Mouse (Mus musculus) limb, embryonic 14.5 days (tissue): ENCODE results near the gene Zfand3. TPM values are rescaled to one million over a fixed set of nuclear protein-coding genes. Genes with fewer than 3 reads are reported as not detected.

Experiments
- ATAC-seq: fragments of 200-750 bp; cut with Nextera tagmentation; 2 replicates; pipeline ENCODE4 v1.8.0; 2017; ENCODE audit warnings: low read depth, moderate number of reproducible peaks, moderate TSS enrichment; ENCODE audit not compliant: low FRiP score
- DNase-seq: peaks from one replicate; pipeline ENCODE4 v3.0.0-alpha.2; 2015; ENCODE audit warnings: low spot score
- H3K27ac ChIP-seq: fragments of 300-500 bp; sonication (generic); replicated peaks from 2 replicates; pipeline ENCODE4 v1.5.1; 2014; ENCODE audit warnings: low read depth, mild to moderate bottlenecking, low read length, moderate library complexity, mixed read lengths
- H3K27me3 ChIP-seq: fragments of 300-500 bp; sonication (generic); 2 replicates; pipeline ENCODE4 v1.6.1; 2014; ENCODE audit warnings: low read length, mixed read lengths; ENCODE audit not compliant: control insufficient read depth, insufficient read depth
- H3K36me3 ChIP-seq: fragments of 300-500 bp; sonication (generic); 2 replicates; pipeline ENCODE4 v1.6.1; 2014; ENCODE audit warnings: mild to moderate bottlenecking, low read length, moderate library complexity, mixed read lengths; ENCODE audit not compliant: control insufficient read depth, insufficient read depth
- H3K4me1 ChIP-seq: fragments of 300-500 bp; sonication (generic); 2 replicates; pipeline ENCODE4 v1.6.1; 2014; ENCODE audit warnings: antibody characterized with exemption, low read length, mixed read lengths; ENCODE audit not compliant: control insufficient read depth, insufficient read depth
- H3K4me2 ChIP-seq: fragments of 300-500 bp; sonication (generic); replicated peaks from 2 replicates; pipeline ENCODE4 v1.6.1; 2014; ENCODE audit warnings: low read depth, mild to moderate bottlenecking, low read length, moderate library complexity; ENCODE audit not compliant: severe bottlenecking
- H3K4me3 ChIP-seq: fragments of 300-500 bp; sonication (generic); replicated peaks from 2 replicates; pipeline ENCODE4 v1.5.1; 2014; ENCODE audit warnings: low read length
- H3K9ac ChIP-seq: fragments of 300-500 bp; sonication (generic); 2 replicates; pipeline ENCODE4 v1.6.1; 2014; ENCODE audit warnings: mild to moderate bottlenecking, low read depth, low read length, moderate library complexity; ENCODE audit not compliant: severe bottlenecking
- H3K9me3 ChIP-seq: fragments of 300-500 bp; sonication (generic); 2 replicates; pipeline ENCODE4 v1.6.1; 2016; ENCODE audit warnings: low read length; ENCODE audit not compliant: control insufficient read depth
- POLR2A ChIP-seq: fragments of 200-500 bp; IDR thresholded peaks from 2 replicates; pipeline ENCODE4 v1.8.0; 2012; ENCODE audit warnings: inconsistent platforms, mild to moderate bottlenecking, moderate library complexity, borderline replicate concordance; ENCODE audit not compliant: insufficient read depth, insufficient read length; ENCODE audit errors: extremely low read depth
- WGBS: fragments of 180-500 bp; shearing (Covaris S2); extraction: QIAGEN DNeasy Blood & Tissue Kit; methylation state at CpG from one replicate; pipeline ENCODE4 v1.1.7; 2014; 5-methylcytosine and 5-hydroxymethylcytosine counted together
- polyA plus RNA-seq, 2 experiments: library from polyadenylated mRNA; depleted of rRNA in 1 of 2; stranded (reverse) in 1 of 2; unstranded in 1 of 2; fragments of >200 nt; fragmentation: Nextera tagmentation in 1 of 2; extraction: Ambion mirVana in 1 of 2; gene quantifications; 2 replicates each; pipeline versions ENCODE4 v1.2.1 to v1.2.3; 2012 to 2014

The Zfand3 gene
- polyA plus RNA-seq, 2 experiments: 43.1 to 107 TPM

- ATAC-seq (no peak), DNase-seq (no peak)
- H3K9ac ChIP-seq: no peak overlapping the region
- H3K9me3 ChIP-seq: no peaks in the 10 kb centered on the region
- H3K27me3 ChIP-seq: no peaks in the 10 kb centered on the region
- 90% methylated on average over 6 of the region's 6 CpGs for WGBS
- H3K4me1 ChIP-seq: peaks cover 22% of the 10 kb centered on the region
- H3K27ac ChIP-seq: no peak overlapping the region
- no peaks in the 10 kb centered on the region for H3K36me3 ChIP-seq
- H3K4me3 ChIP-seq: no peak overlapping the region
- no peak for TF ChIP-seq POLR2A
- no peak overlapping the region for H3K4me2 ChIP-seq
Measured at GRCm38 (mm10) chr17:30128456-30128855, 123.9 kb downstream of the Zfand3 start.

- no peak for TF ChIP-seq POLR2A
- DNase-seq: no peak
- no peaks in the 10 kb centered on the region for H3K36me3 ChIP-seq
- H3K9ac ChIP-seq: no peak overlapping the region
- WGBS: 80% methylated on average over 7 of the region's 7 CpGs
- no peaks in the 10 kb centered on the region for H3K27me3 ChIP-seq
- H3K27ac ChIP-seq: no peak overlapping the region
- no peak overlapping the region for H3K4me2 ChIP-seq
- peaks cover 22% of the 10 kb centered on the region for H3K4me1 ChIP-seq
- H3K9me3 ChIP-seq: no peaks in the 10 kb centered on the region
- no peak overlapping the region for H3K4me3 ChIP-seq
- ATAC-seq: no peak
Measured at GRCm38 (mm10) chr17:30129220-30129619, 124.7 kb downstream of the Zfand3 start.

DNA sequence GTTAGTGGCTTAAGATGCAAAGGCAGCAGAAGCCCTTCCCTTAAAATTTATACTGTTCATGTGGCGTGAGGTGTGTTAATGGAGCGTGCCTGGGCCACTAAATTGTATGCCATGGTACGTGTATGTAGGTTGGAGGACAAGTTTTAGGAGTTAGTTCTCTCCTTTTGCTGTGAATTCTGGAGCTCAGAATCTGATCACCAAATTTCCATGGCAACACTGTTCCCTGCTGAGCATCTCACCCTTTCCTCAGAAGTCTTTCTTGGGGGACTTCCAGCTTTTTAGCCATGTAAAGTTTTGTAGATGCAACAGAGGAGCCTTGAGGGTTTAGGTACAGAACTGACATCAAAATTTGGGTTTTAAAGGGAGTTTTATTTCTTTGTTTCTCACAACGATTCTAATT, 125.8 kb downstream of the Zfand3 start:
- WGBS: 63% methylated on average over 4 of the region's 4 CpGs
- no peak for ATAC-seq

DNA sequence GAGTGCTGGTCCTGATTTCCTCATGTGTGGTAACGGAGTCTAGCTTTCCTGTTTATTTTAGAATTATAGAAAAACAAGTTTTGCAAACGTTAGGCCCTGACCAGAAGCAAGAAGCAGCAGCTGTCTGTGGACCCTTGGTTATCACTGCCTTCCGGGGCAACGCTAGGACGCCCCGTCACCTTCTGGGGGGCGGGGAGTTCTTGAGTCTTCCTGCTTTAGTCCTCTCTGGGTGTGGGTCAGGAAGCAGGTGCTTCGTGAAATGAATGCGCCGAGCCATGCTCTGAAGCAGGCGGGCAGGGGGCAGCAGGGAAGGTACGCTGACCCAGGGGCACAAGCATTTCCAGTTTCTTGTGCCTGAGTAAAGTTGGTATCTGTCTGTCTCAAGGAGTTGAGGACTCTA, 129.1 kb downstream of the Zfand3 start:
- Histone ChIP-seq H3K4me3 (no peak overlapping the region), H3K4me1 (peaks cover 21% of the 10 kb centered on the region), H3K9ac (no peak overlapping the region), H3K27me3 (no peaks in the 10 kb centered on the region), H3K27ac (no peak overlapping the region), H3K36me3 (peaks cover 10% of the 10 kb centered on the region), H3K9me3 (no peaks in the 10 kb centered on the region), H3K4me2 (no peak overlapping the region)
- 75% methylated on average over 12 of the region's 12 CpGs for WGBS
- ATAC-seq: no peak
- TF ChIP-seq POLR2A: no peak
- no peak for DNase-seq

More for the DNA sequence above, 125.8 kb downstream of the Zfand3 start:
- peaks cover 3% of the 10 kb centered on the region for H3K36me3 ChIP-seq
- no peak overlapping the region for H3K4me2 ChIP-seq
- H3K4me3 ChIP-seq: no peak overlapping the region
- no peak overlapping the region; the same call in 1 of the 2 replicates for H3K27ac ChIP-seq
- H3K27me3 ChIP-seq: no peaks in the 10 kb centered on the region
- DNase-seq: no peak
- H3K4me1 ChIP-seq: peaks cover 22% of the 10 kb centered on the region
- no peaks in the 10 kb centered on the region for H3K9me3 ChIP-seq
- H3K9ac ChIP-seq: no peak overlapping the region; the same call in 1 of the 2 replicates
- no peak for TF ChIP-seq POLR2A

GRCm38 (mm10) chr17:30134955-30135735, 130.6 kb downstream of the Zfand3 start:
- Histone ChIP-seq H3K27me3 (no peaks in the 10 kb centered on the region), H3K4me2 (no peak overlapping the region), H3K4me1 (peaks cover 14% of the 10 kb centered on the region), H3K4me3 (no peak overlapping the region), H3K36me3 (peaks cover 10% of the 10 kb centered on the region), H3K27ac (no peak overlapping the region), H3K9ac (no peak overlapping the region), H3K9me3 (no peaks in the 10 kb centered on the region)
- DNase-seq: no peak
- 76% methylated on average over 10 of the region's 10 CpGs for WGBS
- no peak for TF ChIP-seq POLR2A
- ATAC-seq: no peak

GRCm38 (mm10) chr17:30135890-30136289, 131.4 kb downstream of the Zfand3 start:
- H3K36me3 ChIP-seq: peaks cover 10% of the 10 kb centered on the region
- no peak for ATAC-seq
- H3K9me3 ChIP-seq: no peaks in the 10 kb centered on the region
- peaks cover 7% of the 10 kb centered on the region for H3K4me1 ChIP-seq
- H3K4me2 ChIP-seq: no peak overlapping the region
- no peak overlapping the region for H3K9ac ChIP-seq
- DNase-seq: no peak
- H3K27ac ChIP-seq: no peak overlapping the region
- no peak for TF ChIP-seq POLR2A
- H3K4me3 ChIP-seq: no peak overlapping the region
- H3K27me3 ChIP-seq: no peaks in the 10 kb centered on the region
- 90% methylated on average over 6 of the region's 6 CpGs for WGBS
